Mouse (Mus musculus): ENCODE measurements around the gene H2-M10.1.
A peak's percentile ranks its signal among the peaks of the same experiment; 100 is the strongest.
"Not testable (repeated sequence)": the region's sequence is repeated elsewhere in the genome, so short reads cannot be mapped to it uniquely, and the experiment has no call there.

The H2-M10.1 gene

GRCm38 (mm10) chr17:36326055-36326454, at the start of gene H2-M10.1:
TSS of gene H2-M10.1 (minus strand) at chr17:36326155.
- no peak for DNase-seq (ENCODE audit: low read depth, low spot score)

- not testable (repeated sequence) for DNase-seq (ENCODE audit: low read depth, low spot score)
Observed at GRCm38 (mm10) chr17:36368317-36368716, 42.4 kb upstream of the H2-M10.1 start, which contains the start of gene H2-M10.3. TSS of gene H2-M10.3 (minus strand) at chr17:36368417.

- DNase-seq (ENCODE audit: low read depth, low spot score): not testable (repeated sequence)
Observed at GRCm38 (mm10) chr17:36362404-36362803, 36.4 kb upstream of the H2-M10.1 start.

GRCm38 (mm10) chr17:36357512-36357911, 31.6 kb upstream of the H2-M10.1 start:
- DNase-seq (ENCODE audit: low read depth, low spot score): peak; percentile 12

- DNase-seq (ENCODE audit: low read depth, low spot score): no peak
Observed at GRCm38 (mm10) chr17:36355763-36356162, 29.8 kb upstream of the H2-M10.1 start.

GRCm38 (mm10) chr17:36355343-36355742, 29.4 kb upstream of the H2-M10.1 start:
- peak; percentile 22 for DNase-seq (ENCODE audit: low read depth, low spot score)

GRCm38 (mm10) chr17:36315689-36316253, 10.2 kb downstream of the H2-M10.1 start:
- DNase-seq (ENCODE audit: low read depth, low spot score): peak; percentile 1

- peak; percentile 38 for DNase-seq (ENCODE audit: low read depth, low spot score)
Observed at GRCm38 (mm10) chr17:36315041-36315688, 10.8 kb downstream of the H2-M10.1 start.

GRCm38 (mm10) chr17:36314511-36314910, 11.4 kb downstream of the H2-M10.1 start:
- DNase-seq (ENCODE audit: low read depth, low spot score): peak; percentile 58

GRCm38 (mm10) chr17:36309293-36309692, 16.7 kb downstream of the H2-M10.1 start:
- no peak for DNase-seq (ENCODE audit: low read depth, low spot score)

GRCm38 (mm10) chr17:36308855-36309254, 17.1 kb downstream of the H2-M10.1 start:
- peak; percentile 60 for DNase-seq (ENCODE audit: low read depth, low spot score)

- DNase-seq (ENCODE audit: low read depth, low spot score): no peak
Observed at GRCm38 (mm10) chr17:36286390-36286789, 39.6 kb downstream of the H2-M10.1 start, which contains the start of gene H2-M10.2. TSS of gene H2-M10.2 (minus strand) at chr17:36286490.

- DNase-seq (ENCODE audit: low read depth, low spot score): no peak
Observed at GRCm38 (mm10) chr17:36281521-36282245, 44.3 kb downstream of the H2-M10.1 start.

GRCm38 (mm10) chr17:36274776-36275175, 51.2 kb downstream of the H2-M10.1 start:
- no peak for DNase-seq (ENCODE audit: low read depth, low spot score)

GRCm38 (mm10) chr17:36273796-36274195, 52.2 kb downstream of the H2-M10.1 start:
- no peak for DNase-seq (ENCODE audit: low read depth, low spot score)
